In genomic region chr2:154427853-154428360, GRCm38 (mm10) we compare ENCODE assay signal across 9 mouse cellular contexts. TPM values are rescaled to one million over a fixed set of nuclear protein-coding genes. Genes with fewer than 3 reads are reported as not detected.
DNase-seq lines count a peak whose midpoint lies in the region; ATAC-seq and TF ChIP-seq lines count a peak whose summit lies in the region.
"Had no signal": no experiment of that assay in that cellular context is flagged by ENCODE, and none has a peak within 500 bp of the region (broad histone marks: within the 10 kb centered on the region; RNA-seq: fewer than 3 reads in every experiment).

No protein-coding gene starts in this region.

- H3K9ac ChIP-seq in hindbrain, embryonic 15.5 days = no peak overlapping the region
- no peak overlapping the region for H3K9ac ChIP-seq in liver, embryonic 13.5 days
- H3K9ac ChIP-seq in neural tube, embryonic 15.5 days (replicated peaks) = peak overlapping the region; percentile 18; the same call in 1 of the 2 replicates

- no peaks in the 10 kb centered on the region for H3K9me3 ChIP-seq in hindbrain, embryonic 15.5 days
- H3K9me3 ChIP-seq in liver, embryonic 13.5 days (replicated peaks) = no peaks in the 10 kb centered on the region
- H3K9me3 ChIP-seq in neural tube, embryonic 15.5 days (replicated peaks) = no peaks in the 10 kb centered on the region

- 16% methylated on average over 17 of the region's 17 CpGs for WGBS in hindbrain, embryonic 15.5 days
- 41% methylated on average over 17 of the region's 17 CpGs for WGBS in liver, embryonic 13.5 days (ENCODE audit: insufficient replicate concordance)
- 16% methylated on average over 17 of the region's 17 CpGs for WGBS in neural tube, embryonic 15.5 days

- H3K4me3 ChIP-seq in hindbrain, embryonic 15.5 days = peak overlapping the region; percentile 12; the same call in 1 of the 2 replicates
- no peak overlapping the region for H3K4me3 ChIP-seq in liver, embryonic 13.5 days (replicated peaks)
- H3K4me3 ChIP-seq in neural tube, embryonic 15.5 days (replicated peaks) = no peak overlapping the region
- H3K4me3 ChIP-seq in layer of hippocampus, adult 2 months = no peak overlapping the region

- 0 out of 2 replicates have a peak, but pooled peaks have one; percentile 17 for ATAC-seq in hindbrain, embryonic 15.5 days (ENCODE audit: low FRiP score, low read depth)
- ATAC-seq in liver, embryonic 13.5 days (ENCODE audit: low read depth) = no peak
- peak; percentile 32; the same call in 1 of the 2 replicates for ATAC-seq in neural tube, embryonic 15.5 days (ENCODE audit: low FRiP score)

- peaks cover 15% of the 10 kb centered on the region for H3K4me1 ChIP-seq in hindbrain, embryonic 15.5 days (replicated peaks)
- peaks cover 6% of the 10 kb centered on the region for H3K4me1 ChIP-seq in liver, embryonic 13.5 days (replicated peaks)
- H3K4me1 ChIP-seq in neural tube, embryonic 15.5 days = peaks cover 19% of the 10 kb centered on the region

- H3K27ac ChIP-seq in hindbrain, embryonic 15.5 days (replicated peaks) = peak overlapping the region; percentile 60
- H3K27ac ChIP-seq in liver, embryonic 13.5 days = no peak overlapping the region
- H3K27ac ChIP-seq in neural tube, embryonic 15.5 days (replicated peaks) = no peak overlapping the region
- H3K27ac ChIP-seq in layer of hippocampus, adult 2 months = no peak overlapping the region

- no peak for TF ChIP-seq CTCF in layer of hippocampus, adult 2 months (conservative IDR thresholded peaks at IDR 0.05)

- no peaks in the 10 kb centered on the region for H3K27me3 ChIP-seq in hindbrain, embryonic 15.5 days
- H3K27me3 ChIP-seq in liver, embryonic 13.5 days = peaks cover 28% of the 10 kb centered on the region
- no peaks in the 10 kb centered on the region for H3K27me3 ChIP-seq in neural tube, embryonic 15.5 days (replicated peaks)

- peak overlapping the region; percentile 41 for H3K4me2 ChIP-seq in hindbrain, embryonic 15.5 days
- peak overlapping the region; percentile 29 for H3K4me2 ChIP-seq in liver, embryonic 13.5 days
- peak overlapping the region; percentile 30 for H3K4me2 ChIP-seq in neural tube, embryonic 15.5 days

- DNase-seq in cerebellum, adult 11-12 months = peak; percentile 33
- DNase-seq in cerebellum, postnatal 25 days = no peak
- DNase-seq in ES-CJ7 (ENCODE audit: low read depth, low spot score) = peak; percentile 98
- DNase-seq in liver, embryonic 13.5 days = no peak
- no peak for DNase-seq in layer of hippocampus, adult 2 months (ENCODE audit: low spot score in 2 of 2)
- no peak for DNase-seq in MN1 (ENCODE audit: low spot score)

- H3K36me3 ChIP-seq in hindbrain, embryonic 15.5 days = no peaks in the 10 kb centered on the region
- H3K36me3 ChIP-seq in liver, embryonic 13.5 days = no peaks in the 10 kb centered on the region
- no peaks in the 10 kb centered on the region for H3K36me3 ChIP-seq in neural tube, embryonic 15.5 days

RNA-seq across cellular contexts. Expression of gene Cbfa2t2, which starts 8.4 kb away (rescaled TPM):
- 48.0 and 50.8 TPM in 2 replicates for polyA plus RNA-seq in hindbrain, embryonic 15.5 days (2015; fragmentation: Nextera tagmentation; extraction: Ambion mirVana)
- 8.4 and 9.6 TPM in 2 replicates for polyA plus RNA-seq in liver, embryonic 13.5 days (2015; fragmentation: Nextera tagmentation; extraction: Ambion mirVana)
- 35.3 and 36.1 TPM in 2 replicates for polyA plus RNA-seq in neural tube, embryonic 15.5 days (2015; fragmentation: Nextera tagmentation; extraction: Ambion mirVana)
- 10 to 100 TPM; 55.1 to 55.8 TPM for total RNA-seq in layer of hippocampus, adult 2 months (2021)

RNA-seq across cellular contexts. Expression of gene Snta1, which starts 20.0 kb away (rescaled TPM):
- 13.0 and 13.7 TPM in 2 replicates for polyA plus RNA-seq in hindbrain, embryonic 15.5 days (2015; fragmentation: Nextera tagmentation; extraction: Ambion mirVana)
- 1.7 and 2.0 TPM in 2 replicates for polyA plus RNA-seq in liver, embryonic 13.5 days (2015; fragmentation: Nextera tagmentation; extraction: Ambion mirVana)
- polyA plus RNA-seq in neural tube, embryonic 15.5 days (2015; fragmentation: Nextera tagmentation; extraction: Ambion mirVana) = 12.1 and 12.7 TPM in 2 replicates
- total RNA-seq in layer of hippocampus, adult 2 months (2021) = 10 to 100 TPM; 46.2 to 46.9 TPM
- total RNA-seq: common myeloid progenitor, adult 5-6 weeks had no signal

RNA-seq across cellular contexts. Expression of gene Cdk5rap1, which starts 55.1 kb away (rescaled TPM):
- polyA plus RNA-seq in hindbrain, embryonic 15.5 days (2015; fragmentation: Nextera tagmentation; extraction: Ambion mirVana) = 12.8 and 13.2 TPM in 2 replicates
- 18.0 and 18.9 TPM in 2 replicates for polyA plus RNA-seq in liver, embryonic 13.5 days (2015; fragmentation: Nextera tagmentation; extraction: Ambion mirVana)
- 13.7 and 13.8 TPM in 2 replicates for polyA plus RNA-seq in neural tube, embryonic 15.5 days (2015; fragmentation: Nextera tagmentation; extraction: Ambion mirVana)
- 10 to 100 TPM; 15.3 to 18.3 TPM for total RNA-seq in layer of hippocampus, adult 2 months (2021)

Comparison
In these comparisons a context has a peak if more than half of its experiments do, and no peak if none do; other contexts are left out.
1. DNase-seq: peak in cerebellum, adult 11-12 months (single experiment) and ES-CJ7 (single experiment); none in cerebellum, postnatal 25 days (0 of 2), liver, embryonic 13.5 days (single experiment), layer of hippocampus, adult 2 months (0 of 2) and MN1 (single experiment).
2. Peak in every context shown above with its lines, with median percentiles within 50 percentile points of each other: H3K4me2 ChIP-seq.